Mouse (Mus musculus) liver, adult 2 months (tissue): ENCODE measurements around the gene Mmaa. TPM values are rescaled to one million over a fixed set of nuclear protein-coding genes. Genes with fewer than 3 reads are reported as not detected.

Experiments used
- DNase-seq: peaks from one replicate; pipeline ENCODE4 v3.0.0-alpha.2; 2011; ENCODE audit warnings: low read depth, low spot score; ENCODE audit errors: extremely low read depth
- H3K27ac ChIP-seq: fragments of 200-500 bp; replicated peaks from 2 replicates; pipeline ENCODE4 v1.5.1; 2012; ENCODE audit warnings: low read depth, mild to moderate bottlenecking, control low read depth, inconsistent platforms, low read length; ENCODE audit not compliant: insufficient read depth
- H3K27me3 ChIP-seq: fragments of 200-500 bp; 2 replicates; pipeline ENCODE4 v1.6.1; 2012; ENCODE audit warnings: mild to moderate bottlenecking, moderate library complexity, low read length, inconsistent platforms; ENCODE audit not compliant: control insufficient read depth, insufficient read depth
- H3K36me3 ChIP-seq: fragments of 200-500 bp; 2 replicates; pipeline ENCODE4 v1.6.1; 2012; ENCODE audit warnings: low read length, inconsistent platforms; ENCODE audit not compliant: control insufficient read depth, insufficient read depth
- H3K4me1 ChIP-seq: fragments of 200-500 bp; 2 replicates; pipeline ENCODE4 v1.6.1; 2011; ENCODE audit warnings: low read length; ENCODE audit not compliant: control insufficient read depth, insufficient read depth
- H3K4me3 ChIP-seq: fragments of 200-500 bp; 2 replicates; pipeline ENCODE4 v1.5.1; 2011; ENCODE audit warnings: low read depth, mild to moderate bottlenecking, control low read depth, low read length, moderate library complexity; ENCODE audit not compliant: insufficient read depth
- H3K79me2 ChIP-seq: fragments of 200-500 bp; 2 replicates; pipeline ENCODE4 v1.6.1; 2012; ENCODE audit warnings: inconsistent platforms, mild to moderate bottlenecking, low read length, moderate library complexity; ENCODE audit not compliant: control insufficient read depth, insufficient read depth
- H3K9ac ChIP-seq: fragments of 200-500 bp; 2 replicates; pipeline ENCODE4 v1.6.1; 2012; ENCODE audit warnings: low read depth, mild to moderate bottlenecking, control low read depth, inconsistent platforms, low read length
- CTCF ChIP-seq: fragments of 200-500 bp; IDR thresholded peaks from 2 replicates; pipeline ENCODE4 v1.5.1; 2011; ENCODE audit warnings: low read depth, low read length, control low read depth
- POLR2A ChIP-seq: fragments of 200-500 bp; IDR thresholded peaks from 2 replicates; pipeline ENCODE4 v1.6.1; 2011; ENCODE audit warnings: low read length, control low read depth; ENCODE audit not compliant: insufficient read depth; ENCODE audit errors: extremely low read depth
- WGBS: fragments of 180-500 bp; shearing (Covaris S2); methylation state at CpG from one replicate; pipeline ENCODE4 v1.1.7; 2018; 5-methylcytosine and 5-hydroxymethylcytosine counted together
- polyA plus RNA-seq: library from polyadenylated mRNA; depleted of rRNA; stranded (reverse); fragments of >200 nt; gene quantifications from 2 replicates; pipeline ENCODE4 v1.2.3, GENCODE M21; 2012
- total RNA-seq: library from RNA; depleted of rRNA; stranded (reverse); fragments of >200 nt; gene quantifications from 2 replicates; pipeline ENCODE4 v1.2.3, GENCODE M21; 2014

Mmaa gene
- total and polyA plus RNA-seq, 2 experiments = 7.4 to 9.0 TPM

- Histone ChIP-seq H3K9ac (no peak overlapping the region), H3K4me3 (no peak overlapping the region), H3K79me2 (peaks cover 14% of the 10 kb centered on the region; the same call in 1 of the 2 replicates), H3K36me3 (no peaks in the 10 kb centered on the region), H3K4me1 (peaks cover 6% of the 10 kb centered on the region), H3K27me3 (no peaks in the 10 kb centered on the region), H3K27ac (no peak overlapping the region)
- DNase-seq = peak; percentile 75
- TF ChIP-seq POLR2A (no peak), CTCF (no peak)
- 15% methylated on average over 2 of the region's 2 CpGs for WGBS
Observed at GRCm38 (mm10) chr8:79288681-79289080, 6.1 kb downstream of the Mmaa start.

DNA sequence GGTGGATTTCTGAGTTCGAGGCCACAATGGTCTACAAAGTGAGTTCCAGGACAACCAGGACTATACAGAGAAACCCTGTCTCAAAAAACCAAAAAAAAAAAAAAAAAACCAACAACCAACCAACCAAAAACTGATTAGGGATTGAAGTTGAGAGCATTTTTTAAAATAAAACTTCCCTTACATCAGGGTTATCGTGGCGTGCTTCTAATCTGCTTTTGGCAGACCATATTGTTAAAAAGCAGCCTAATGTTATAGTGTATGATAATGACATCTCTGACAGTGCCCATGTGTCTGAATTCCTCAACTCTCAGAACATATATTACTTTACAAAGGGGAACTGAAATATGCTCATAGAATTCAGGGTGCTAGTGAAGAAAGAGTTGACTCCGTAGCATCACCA, 6.5 kb downstream of the Mmaa start:
- no peak overlapping the region for H3K27ac ChIP-seq
- no peak overlapping the region for H3K4me3 ChIP-seq
- peaks cover 4% of the 10 kb centered on the region for H3K4me1 ChIP-seq
- no peak for DNase-seq
- no peaks in the 10 kb centered on the region for H3K36me3 ChIP-seq
- H3K79me2 ChIP-seq = peaks cover 12% of the 10 kb centered on the region; the same call in 1 of the 2 replicates
- no peak for TF ChIP-seq POLR2A
- TF ChIP-seq CTCF = no peak
- no peak overlapping the region for H3K9ac ChIP-seq
- 94% methylated on average over 4 of the region's 4 CpGs for WGBS
- no peaks in the 10 kb centered on the region for H3K27me3 ChIP-seq

DNA sequence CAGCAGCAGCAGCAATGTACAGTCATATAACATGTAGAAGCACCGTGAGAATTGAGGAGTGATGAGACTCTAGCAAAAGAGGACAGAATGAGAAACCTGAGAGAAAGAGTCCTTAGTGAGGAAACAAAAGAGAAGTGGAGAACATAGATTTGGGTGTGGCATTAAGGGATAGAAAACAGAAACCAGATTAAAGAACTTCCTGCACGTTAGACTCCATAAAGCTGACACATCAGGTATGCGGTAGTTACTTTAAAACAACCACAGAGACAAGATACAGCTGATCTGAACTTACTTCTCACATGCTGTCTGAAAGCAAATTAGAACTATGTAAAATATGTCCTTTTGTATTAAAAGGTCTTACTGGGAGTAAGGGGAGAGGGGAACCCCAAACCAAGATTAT, 8.3 kb downstream of the Mmaa start:
- TF ChIP-seq POLR2A (no peak), CTCF (no peak)
- no peaks in the 10 kb centered on the region for H3K27me3 ChIP-seq
- H3K4me3 ChIP-seq = no peak overlapping the region
- 83% methylated on average over 3 of the region's 3 CpGs for WGBS
- peaks cover 4% of the 10 kb centered on the region for H3K4me1 ChIP-seq
- H3K36me3 ChIP-seq = 0 out of 2 replicates have a peak, but pooled peaks cover 2% of the 10 kb centered on the region
- no peak overlapping the region for H3K27ac ChIP-seq
- H3K79me2 ChIP-seq = peaks cover 2% of the 10 kb centered on the region; the same call in 1 of the 2 replicates
- no peak overlapping the region for H3K9ac ChIP-seq
- DNase-seq = no peak

GRCm38 (mm10) chr8:79284626-79285025, 10.1 kb downstream of the Mmaa start:
- Histone ChIP-seq H3K79me2 (peaks cover 2% of the 10 kb centered on the region; the same call in 1 of the 2 replicates), H3K27ac (no peak overlapping the region), H3K27me3 (no peaks in the 10 kb centered on the region), H3K4me1 (peaks cover 4% of the 10 kb centered on the region), H3K9ac (no peak overlapping the region), H3K36me3 (peaks cover 7% of the 10 kb centered on the region; the same call in 1 of the 2 replicates), H3K4me3 (no peak overlapping the region)
- peak; percentile 72 for DNase-seq
- WGBS = 50% methylated on average over 3 of the region's 3 CpGs
- no peak for TF ChIP-seq CTCF
- TF ChIP-seq POLR2A = no peak

GRCm38 (mm10) chr8:79281376-79281890, 13.3 kb downstream of the Mmaa start:
- Histone ChIP-seq H3K4me1 (no peaks in the 10 kb centered on the region), H3K27me3 (no peaks in the 10 kb centered on the region), H3K9ac (no peak overlapping the region), H3K27ac (no peak overlapping the region), H3K36me3 (peaks cover 19% of the 10 kb centered on the region), H3K4me3 (no peak overlapping the region), H3K79me2 (peaks cover 2% of the 10 kb centered on the region; the same call in 1 of the 2 replicates)
- WGBS = 95% methylated on average over 6 of the region's 6 CpGs
- no peak for DNase-seq
- TF ChIP-seq CTCF (no peak), POLR2A (no peak)

DNA sequence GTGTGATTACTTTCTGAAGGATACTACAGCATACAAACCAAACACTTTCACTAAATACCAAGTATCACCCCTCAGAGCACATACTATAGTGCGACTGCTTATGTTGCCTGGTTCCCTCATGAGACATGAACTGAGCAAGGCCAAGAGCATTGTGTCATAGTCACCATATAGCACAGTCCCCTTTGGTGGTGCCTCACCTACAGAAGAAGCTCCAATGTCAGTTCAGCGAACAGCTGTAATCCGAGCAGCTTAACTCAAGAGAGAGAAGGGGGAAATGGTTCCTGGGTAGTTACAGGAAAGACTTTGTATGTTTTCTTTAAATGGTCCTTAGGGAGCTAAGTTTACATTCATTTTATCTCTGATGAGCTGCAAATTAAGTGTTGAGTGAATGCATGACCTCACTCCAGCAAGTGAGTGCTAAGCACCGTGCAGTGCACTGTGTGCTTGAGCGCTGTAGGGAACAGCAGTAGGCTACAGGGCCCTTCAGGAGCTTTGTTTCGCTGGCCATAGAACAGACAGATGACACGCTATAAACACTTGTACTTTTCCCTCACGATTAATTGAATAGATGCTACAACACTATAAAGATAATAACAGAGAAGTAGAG, 17.4 kb downstream of the Mmaa start:
- Histone ChIP-seq H3K9ac (no peak overlapping the region), H3K27me3 (no peaks in the 10 kb centered on the region), H3K36me3 (peaks cover 37% of the 10 kb centered on the region), H3K4me1 (no peaks in the 10 kb centered on the region), H3K27ac (no peak overlapping the region), H3K79me2 (no peaks in the 10 kb centered on the region), H3K4me3 (no peak overlapping the region)
- TF ChIP-seq CTCF = no peak
- TF ChIP-seq POLR2A = no peak
- WGBS = 88% methylated on average over 8 of the region's 8 CpGs
- no peak for DNase-seq
